Mouse (Mus musculus) cortical plate, adult 2 months (tissue): Measurements from ENCODE around the gene Aldh1l2. TPM values are rescaled to one million over a fixed set of nuclear protein-coding genes. Genes with fewer than 3 reads are reported as not detected.
A peak's percentile ranks its signal among the peaks of the same experiment; 100 is the strongest.

Experiments
- H3K27ac ChIP-seq: fragments of 200-500 bp; 2 replicates; pipeline ENCODE4 v1.5.1; 2012; ENCODE audit warnings: low read length, control low read depth, inconsistent platforms; ENCODE audit not compliant: insufficient read depth
- H3K4me1 ChIP-seq: fragments of 200-500 bp; 2 replicates; pipeline ENCODE4 v1.6.1; 2011; ENCODE audit warnings: low read length; ENCODE audit not compliant: control insufficient read depth, insufficient read depth
- H3K4me3 ChIP-seq: fragments of 200-500 bp; 2 replicates; pipeline ENCODE4 v1.5.1; 2011; ENCODE audit warnings: mild to moderate bottlenecking, low read length, control low read depth; ENCODE audit not compliant: insufficient read depth
- CTCF ChIP-seq: fragments of 200-500 bp; IDR thresholded peaks from 2 replicates; pipeline ENCODE4 v1.5.1; 2011; ENCODE audit warnings: mild to moderate bottlenecking, control low read depth, low read length; ENCODE audit not compliant: insufficient read depth; ENCODE audit errors: extremely low read depth
- POLR2A ChIP-seq: fragments of 200-500 bp; IDR thresholded peaks from 2 replicates; pipeline ENCODE4 v1.6.1; 2011; ENCODE audit warnings: mild to moderate bottlenecking, low read length, control low read depth; ENCODE audit not compliant: insufficient read depth; ENCODE audit errors: extremely low read depth
- polyA plus RNA-seq: library from polyadenylated mRNA; depleted of rRNA; stranded (reverse); fragments of >200 nt; gene quantifications from 2 replicates; pipeline ENCODE4 v1.2.3, GENCODE M21; 2012; rRNA removed

Gene Aldh1l2
- 1.8 and 2.0 TPM in 2 replicates for polyA plus RNA-seq

DNA sequence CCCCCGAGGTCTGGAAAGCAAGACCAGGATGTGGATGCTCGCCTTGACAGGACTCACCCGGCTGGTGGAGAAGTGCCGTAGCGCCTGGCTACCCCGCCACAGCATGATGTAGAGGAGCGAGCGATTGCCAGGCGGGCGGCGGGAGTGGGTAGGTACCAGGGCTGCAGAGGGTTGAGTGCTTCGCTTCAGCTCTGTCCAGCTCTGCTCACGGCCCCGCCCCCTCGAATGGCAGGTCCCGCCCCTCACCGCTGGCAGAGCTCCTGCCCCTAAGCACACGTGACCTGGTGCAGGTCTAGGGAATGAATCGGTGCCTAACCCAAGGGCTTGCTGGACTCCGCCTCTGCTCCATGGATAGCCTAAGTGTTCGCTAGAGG, at the start of gene Aldh1l2:
Gene Aldh1l2, minus strand, starts transcription at position 231 of the 374 bp plus-strand sequence.
- no peak within 1 kb of the TSS for H3K27ac ChIP-seq
- H3K4me3 ChIP-seq: peak within 1 kb of the TSS; percentile 34
- TF ChIP-seq CTCF (no peak), POLR2A (no peak)
- H3K4me1 ChIP-seq: no peaks in the 10 kb centered on the region

- H3K27ac ChIP-seq: no peak overlapping the region
- TF ChIP-seq CTCF (no peak), POLR2A (no peak)
- no peak overlapping the region for H3K4me3 ChIP-seq
- H3K4me1 ChIP-seq: no peaks in the 10 kb centered on the region
Observed at GRCm38 (mm10) chr10:83565449-83566441, 31.8 kb upstream of the Aldh1l2 start.

- Histone ChIP-seq H3K27ac (no peak overlapping the region), H3K4me3 (no peak overlapping the region), H3K4me1 (no peaks in the 10 kb centered on the region)
- no peak for TF ChIP-seq POLR2A
- no peak for TF ChIP-seq CTCF
Observed at GRCm38 (mm10) chr10:83563005-83563404, 29.1 kb upstream of the Aldh1l2 start.

DNA sequence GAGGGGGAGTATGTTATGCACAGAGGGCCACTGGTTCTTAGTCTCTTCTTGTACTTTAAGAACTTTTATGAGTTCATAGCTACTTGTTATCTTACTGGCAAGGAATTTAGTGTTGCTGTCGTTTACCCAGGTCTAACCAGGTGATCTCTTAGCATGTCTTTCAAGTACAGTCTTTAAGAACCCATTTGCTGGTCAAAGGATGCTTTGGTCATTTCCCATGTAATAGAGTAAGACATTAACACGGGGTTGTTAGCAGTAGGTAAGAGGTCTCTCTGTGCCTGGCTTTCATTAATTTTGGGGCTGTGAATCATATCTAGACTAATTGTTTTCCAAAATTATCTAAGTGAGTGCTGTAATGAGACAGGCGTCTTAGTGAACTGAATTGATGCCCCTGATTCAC, 11.4 kb upstream of the Aldh1l2 start:
- Histone ChIP-seq H3K4me1 (no peaks in the 10 kb centered on the region), H3K4me3 (no peak overlapping the region), H3K27ac (no peak overlapping the region)
- TF ChIP-seq POLR2A: no peak

- Histone ChIP-seq H3K4me1 (no peaks in the 10 kb centered on the region), H3K27ac (peak overlapping the region; percentile 99)
- no peak for TF ChIP-seq CTCF
- TF ChIP-seq POLR2A: no peak
Observed at GRCm38 (mm10) chr10:83544103-83544479, 10.2 kb upstream of the Aldh1l2 start.

DNA sequence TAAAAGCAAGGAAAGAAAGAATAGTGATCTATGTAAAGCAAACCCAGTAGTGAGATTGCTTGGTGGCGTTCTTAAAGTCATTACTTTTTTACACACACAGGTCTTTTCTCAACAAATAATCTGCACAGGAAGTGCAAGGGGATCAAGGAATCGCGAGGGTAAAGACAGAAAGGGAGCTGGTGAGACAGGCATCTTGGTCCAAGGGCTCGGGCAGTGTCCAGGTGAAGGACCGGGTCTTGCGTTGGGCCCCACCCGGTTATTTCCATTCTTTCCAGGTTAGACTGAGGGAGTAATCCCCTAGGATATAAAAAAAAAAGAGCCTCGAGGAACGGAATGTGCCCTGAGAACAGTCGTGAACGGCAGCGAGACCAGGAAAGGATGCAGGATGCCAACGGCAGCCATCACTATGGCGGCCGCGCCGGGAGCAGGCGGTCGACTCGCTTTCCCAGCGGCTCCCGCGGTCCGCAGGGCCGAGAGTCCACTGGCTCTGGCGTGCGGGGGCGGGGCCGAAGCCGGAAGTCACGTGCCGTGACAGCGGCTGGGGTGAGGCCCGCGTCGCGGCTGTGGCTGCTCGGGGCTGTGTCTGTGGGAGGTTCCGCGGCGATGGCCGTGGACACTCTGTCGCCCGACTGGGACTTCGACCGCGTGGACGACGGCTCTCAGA, 9.6 kb upstream of the Aldh1l2 start, which contains the start of gene Washc4:
Gene Washc4, plus strand, starts transcription at position 314 of the 664 bp plus-strand sequence.
- H3K27ac ChIP-seq: peak within 1 kb of the TSS; percentile 99
- no peaks in the 10 kb centered on the region for H3K4me1 ChIP-seq
- peak; percentile 89 for TF ChIP-seq POLR2A
- TF ChIP-seq CTCF: no peak
- H3K4me3 ChIP-seq: peak within 1 kb of the TSS; percentile 84

More at GRCm38 (mm10) chr10:83544103-83544479, 10.2 kb upstream of the Aldh1l2 start:
- peak overlapping the region; percentile 84 for H3K4me3 ChIP-seq

- no peak overlapping the region for H3K27ac ChIP-seq
- H3K4me1 ChIP-seq: no peaks in the 10 kb centered on the region
- TF ChIP-seq CTCF (no peak), POLR2A (no peak)
- no peak overlapping the region for H3K4me3 ChIP-seq
Observed at GRCm38 (mm10) chr10:83542241-83542640, 8.3 kb upstream of the Aldh1l2 start.

GRCm38 (mm10) chr10:83540092-83540491, 6.2 kb upstream of the Aldh1l2 start:
- Histone ChIP-seq H3K4me1 (no peaks in the 10 kb centered on the region), H3K4me3 (no peak overlapping the region), H3K27ac (no peak overlapping the region)
- no peak for TF ChIP-seq POLR2A
- TF ChIP-seq CTCF: no peak

- TF ChIP-seq CTCF (no peak), POLR2A (no peak)
- H3K4me1 ChIP-seq: no peaks in the 10 kb centered on the region
- H3K4me3 ChIP-seq: no peak overlapping the region
- H3K27ac ChIP-seq: no peak overlapping the region
Observed at GRCm38 (mm10) chr10:83539311-83539980, 5.5 kb upstream of the Aldh1l2 start.

DNA sequence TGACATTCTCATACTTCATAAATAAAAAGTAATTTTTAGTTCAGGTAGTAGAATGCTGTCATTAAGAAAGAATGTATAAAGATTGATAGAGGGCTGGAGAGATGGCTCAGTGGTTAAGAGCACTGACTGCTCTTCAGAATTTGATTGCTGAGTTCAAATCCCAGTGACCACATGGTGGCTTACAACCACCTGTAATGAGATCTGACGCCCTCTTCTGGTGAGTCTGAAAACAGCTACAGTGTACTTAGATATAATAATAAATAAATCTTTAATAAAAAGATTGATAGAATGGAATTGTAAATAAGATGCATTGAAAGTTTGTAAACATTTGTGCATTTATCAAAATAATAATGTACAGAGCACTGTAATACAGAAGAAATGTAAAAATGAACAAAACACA, 2.5 kb upstream of the Aldh1l2 start:
- Histone ChIP-seq H3K27ac (no peak overlapping the region), H3K4me3 (no peak overlapping the region), H3K4me1 (no peaks in the 10 kb centered on the region)
- TF ChIP-seq CTCF: no peak
- TF ChIP-seq POLR2A: no peak
